Mouse (Mus musculus) ES-E14 (cell line): ENCODE results near the gene Fez2. TPM values are rescaled to one million over a fixed set of nuclear protein-coding genes. Genes with fewer than 3 reads are reported as not detected.

Experiments
- DNase-seq: peaks from one replicate; pipeline ENCODE4 v3.0.0-alpha.2; 2013; ENCODE audit warnings: low read depth, low spot score
- H3K27ac ChIP-seq: 2 replicates; pipeline ENCODE4 v1.5.1; 2012; ENCODE audit warnings: low read depth, mild to moderate bottlenecking, low read length, moderate library complexity, mixed read lengths; ENCODE audit not compliant: poor library complexity, insufficient read depth, severe bottlenecking
- H3K36me3 ChIP-seq: 2 replicates; pipeline ENCODE4 v1.6.1; 2012; ENCODE audit warnings: mild to moderate bottlenecking, low read length, moderate library complexity, mixed read lengths; ENCODE audit not compliant: control insufficient read depth, poor library complexity, insufficient read depth, severe bottlenecking
- H3K4me1 ChIP-seq, 2 experiments: fragments of 150-350 bp in 1 of 2; sonication (generic) in 1 of 2; 2 replicates each; pipeline ENCODE4 v1.6.1; 2012; ENCODE audit warnings: low read length in 2 of 2, mild to moderate bottlenecking in 1 of 2, mixed read lengths in 1 of 2; ENCODE audit not compliant: control insufficient read depth in 2 of 2, insufficient read depth in 2 of 2, poor library complexity in 1 of 2
- H3K4me3 ChIP-seq, 2 experiments: fragments of 150-350 bp in 1 of 2; sonication (generic) in 1 of 2; 2 replicates each; pipeline ENCODE4 v1.5.1; 2012; ENCODE audit warnings: low read length in 2 of 2, low read depth in 1 of 2, mild to moderate bottlenecking in 1 of 2, mixed read lengths in 1 of 2; ENCODE audit not compliant: insufficient read depth in 1 of 2, poor library complexity in 1 of 2, severe bottlenecking in 1 of 2
- H3K9ac ChIP-seq: 2 replicates; pipeline ENCODE4 v1.6.1; 2012; ENCODE audit warnings: low read depth, mild to moderate bottlenecking, low read length, mixed read lengths; ENCODE audit not compliant: poor library complexity, insufficient read depth, severe bottlenecking
- H3K9me3 ChIP-seq: fragments of 150-350 bp; sonication (generic); 2 replicates; pipeline ENCODE4 v1.6.1; 2012; ENCODE audit warnings: low read depth, mild to moderate bottlenecking, low read length; ENCODE audit not compliant: control insufficient read depth, insufficient read depth
- CHD2 ChIP-seq: IDR thresholded peaks from 2 replicates; pipeline ENCODE4 v1.6.1; 2014; ENCODE audit warnings: mild to moderate bottlenecking, low read depth, low read length, inconsistent platforms
- HCFC1 ChIP-seq: IDR thresholded peaks from 2 replicates; pipeline ENCODE4 v1.6.1; 2012; ENCODE audit warnings: low read length, inconsistent platforms, borderline replicate concordance; ENCODE audit not compliant: insufficient read depth
- MAFK ChIP-seq: IDR thresholded peaks from 2 replicates; pipeline ENCODE4 v1.6.1; 2014; ENCODE audit warnings: mild to moderate bottlenecking, low read depth, low read length, inconsistent platforms; ENCODE audit not compliant: insufficient read depth
- ZC3H11A ChIP-seq: IDR thresholded peaks from 2 replicates; pipeline ENCODE4 v1.6.1; 2012; ENCODE audit warnings: low read depth, mild to moderate bottlenecking, inconsistent platforms, low read length, borderline replicate concordance
- ZNF384 ChIP-seq: IDR thresholded peaks from 2 replicates; pipeline ENCODE4 v1.6.1; 2012; ENCODE audit warnings: low read depth, low read length, inconsistent platforms
- in situ Hi-C, 2 experiments: fragments of 600-800 bp; cut with MboI; formaldehyde crosslinking; loops; one replicate each; pipeline ENCODE4 v1.15.1; 2025; ENCODE audit warnings: low sequenced_read_pairs in 2 of 2, inconsistent platforms in 1 of 2; ENCODE audit not compliant: unreplicated experiment in 2 of 2
- total RNA-seq: library from RNA; depleted of rRNA; stranded (reverse); fragments of 300-350 nt; gene quantifications from 2 replicates; pipeline ENCODE4 v1.2.3, GENCODE M21; 2012

Fez2 gene
- total RNA-seq, 1 experiment: 38.2 TPM

DNA sequence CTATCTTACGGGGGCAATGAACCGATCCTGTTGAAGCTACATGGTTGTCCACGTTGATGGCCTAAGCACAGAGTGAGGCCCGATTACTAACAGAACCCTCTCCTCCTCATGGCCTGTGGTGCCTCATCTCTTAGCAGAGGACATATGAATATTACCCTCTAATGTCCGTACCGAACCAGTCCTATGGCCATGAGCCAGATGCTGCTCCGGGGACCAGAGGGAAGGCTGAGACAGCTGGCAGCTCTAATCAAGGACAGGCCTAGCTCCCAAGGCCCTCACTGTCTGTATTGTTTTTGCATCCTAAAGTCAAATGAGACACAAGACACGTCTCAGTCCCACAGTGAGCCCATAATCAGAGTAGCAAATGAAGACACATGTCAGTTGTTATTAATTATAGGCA lies 62.3 kb downstream of the Fez2 start:
- no peaks in the 10 kb centered on the region for H3K4me1 ChIP-seq
- H3K9me3 ChIP-seq: no peaks in the 10 kb centered on the region
- DNase-seq: no peak
- in situ Hi-C loops: no loop called here
- no peak for TF ChIP-seq ZNF384
- TF ChIP-seq HCFC1: no peak
- TF ChIP-seq ZC3H11A: no peak
- no peak overlapping the region for H3K27ac ChIP-seq
- H3K36me3 ChIP-seq: no peaks in the 10 kb centered on the region
- no peak overlapping the region for H3K9ac ChIP-seq
- H3K4me3 ChIP-seq: no peak overlapping the region

DNA sequence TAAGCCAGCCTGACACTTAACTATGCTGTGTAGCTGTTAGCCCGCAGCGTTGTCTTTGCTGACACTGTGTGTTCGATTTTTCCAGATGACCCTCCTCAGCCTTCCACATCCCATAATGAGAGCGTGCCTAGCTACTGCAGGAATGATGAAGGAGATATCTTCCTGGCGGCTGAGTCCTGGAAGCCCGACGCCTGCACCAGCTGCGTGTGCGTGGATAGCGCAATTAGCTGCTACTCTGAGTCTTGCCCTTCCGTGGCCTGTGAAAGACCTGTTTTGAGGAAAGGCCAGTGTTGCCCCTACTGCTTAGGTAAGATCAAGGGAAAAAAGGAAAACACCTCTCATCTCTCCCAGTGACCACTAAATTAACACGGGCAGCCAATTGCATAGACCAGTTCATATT lies 63.1 kb downstream of the Fez2 start:
- no peaks in the 10 kb centered on the region for H3K4me1 ChIP-seq

DNA sequence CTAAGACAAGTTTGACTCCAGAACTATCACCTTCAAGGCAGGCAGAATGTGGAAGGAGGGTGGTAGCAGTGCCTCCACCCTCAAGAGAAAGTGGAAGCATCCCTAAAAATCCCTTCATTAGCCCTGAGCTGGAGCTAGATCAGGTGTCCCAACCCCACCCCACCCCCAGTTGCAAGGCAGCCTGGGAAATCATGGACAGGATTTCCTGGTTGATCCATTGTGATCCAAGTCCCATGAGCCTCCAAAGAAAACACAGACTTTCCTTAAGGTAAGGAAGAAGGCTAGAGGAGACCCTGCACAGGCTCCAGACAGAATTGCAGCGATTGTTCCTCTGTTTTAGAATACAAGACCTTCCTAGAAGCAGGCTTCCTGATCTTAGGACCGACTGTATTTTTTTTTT lies 63.5 kb downstream of the Fez2 start:
- no peak for DNase-seq
- H3K4me3 ChIP-seq: no peak overlapping the region
- no peaks in the 10 kb centered on the region for H3K9me3 ChIP-seq
- H3K27ac ChIP-seq: no peak overlapping the region
- TF ChIP-seq CHD2 (no peak), MAFK (no peak), ZC3H11A (no peak), HCFC1 (no peak), ZNF384 (no peak)
- H3K9ac ChIP-seq: no peak overlapping the region
- H3K4me1 ChIP-seq: no peaks in the 10 kb centered on the region
- in situ Hi-C loops: no loop called here
- no peaks in the 10 kb centered on the region for H3K36me3 ChIP-seq

More for the DNA sequence above, 63.1 kb downstream of the Fez2 start:
- no peak overlapping the region for H3K4me3 ChIP-seq
- H3K36me3 ChIP-seq: no peaks in the 10 kb centered on the region
- no peak overlapping the region for H3K27ac ChIP-seq
- H3K9ac ChIP-seq: no peak overlapping the region
- no peak for DNase-seq
- in situ Hi-C loops: no loop called here
- H3K9me3 ChIP-seq: no peaks in the 10 kb centered on the region
- TF ChIP-seq ZNF384 (no peak), MAFK (no peak), HCFC1 (no peak), ZC3H11A (no peak), CHD2 (no peak)

DNA sequence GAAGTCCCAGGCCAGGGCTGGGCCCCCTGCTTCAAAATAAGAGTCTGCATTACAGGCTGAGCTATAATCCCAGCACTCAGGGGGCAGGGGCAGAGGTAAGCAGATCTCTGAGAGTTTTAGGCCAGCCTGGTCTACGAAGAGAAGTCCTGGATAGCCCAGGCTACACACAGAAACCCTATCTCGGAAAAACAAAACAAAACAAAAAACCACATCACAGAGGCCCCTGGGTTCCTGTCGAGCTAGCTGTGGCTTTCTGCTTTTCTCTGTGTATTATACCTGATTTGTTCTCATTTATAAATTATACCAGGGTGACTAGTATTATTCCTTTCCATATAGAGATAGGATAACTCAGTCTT lies 65.5 kb downstream of the Fez2 start:
- Histone ChIP-seq H3K36me3 (no peaks in the 10 kb centered on the region), H3K9ac (no peak overlapping the region), H3K27ac (no peak overlapping the region), H3K4me1 (no peaks in the 10 kb centered on the region), H3K9me3 (no peaks in the 10 kb centered on the region), H3K4me3 (no peak overlapping the region)
- no peak for DNase-seq
- in situ Hi-C loops: no loop called here
- TF ChIP-seq ZNF384 (no peak), CHD2 (no peak), MAFK (no peak), HCFC1 (no peak), ZC3H11A (no peak)

DNA sequence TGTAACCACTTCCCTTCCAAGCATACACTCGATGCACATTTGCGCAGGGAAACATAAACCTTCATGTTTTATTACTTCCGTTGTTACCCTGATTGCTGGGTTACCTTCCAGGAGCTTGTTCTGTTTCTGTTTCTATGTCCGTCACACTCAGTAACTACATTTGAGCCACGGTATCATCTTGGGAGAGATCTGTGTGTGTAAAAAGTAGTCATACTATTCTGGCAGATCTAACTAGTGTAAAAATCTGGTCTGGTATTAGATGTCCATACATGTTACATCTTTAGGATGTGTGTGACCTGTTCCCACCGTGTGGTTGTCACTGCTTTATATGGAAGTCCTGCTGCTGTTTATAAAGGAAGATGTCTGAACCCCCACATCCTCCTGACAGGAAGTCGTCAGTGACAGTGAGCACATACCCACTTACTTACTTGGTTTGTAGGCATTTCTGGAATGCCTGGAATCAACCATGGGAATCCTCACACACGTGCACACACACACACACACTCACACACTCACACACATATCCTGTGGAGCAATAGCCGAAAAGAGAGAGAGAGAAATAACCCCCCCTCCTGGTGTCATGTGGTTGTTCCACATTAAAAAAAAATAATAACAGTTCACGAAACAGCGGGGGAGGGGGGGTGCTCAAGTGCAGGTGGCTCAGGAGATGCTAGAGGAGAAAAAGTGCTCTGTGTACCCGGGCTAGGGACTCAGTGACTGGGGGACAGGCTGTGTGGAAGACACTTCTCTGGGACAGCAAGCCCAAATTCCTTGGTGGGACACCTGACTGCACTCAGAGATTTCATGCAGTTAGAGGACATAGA lies 66.1 kb downstream of the Fez2 start:
- TF ChIP-seq ZNF384 (no peak), CHD2 (no peak), HCFC1 (no peak), ZC3H11A (no peak), MAFK (no peak)
- Histone ChIP-seq H3K4me3 (no peak overlapping the region), H3K27ac (no peak overlapping the region), H3K9ac (no peak overlapping the region), H3K9me3 (no peaks in the 10 kb centered on the region), H3K36me3 (no peaks in the 10 kb centered on the region), H3K4me1 (no peaks in the 10 kb centered on the region)
- in situ Hi-C loops: no loop called here
- DNase-seq: no peak
